Mouse (Mus musculus) heart, postnatal 36 days (tissue): ENCODE data around the gene Gapdh. TPM values are rescaled to one million over a fixed set of nuclear protein-coding genes. Genes with fewer than 3 reads are reported as not detected.

Source experiments
- DNase-seq, 2 experiments: peaks; one replicate each; pipeline ENCODE4 v3.0.0; 2021 to 2022
- intact Hi-C: fragments of 180-260 bp; cut with DNase I; formaldehyde crosslinking; loops from one replicate; pipeline ENCODE4 v1.15.1; 2025
- total RNA-seq, 2 experiments: library from RNA; stranded (reverse); gene quantifications; 2 replicates each; pipeline ENCODE4 v1.2.3; 2021

The Gapdh gene
- 1,000 to 10,000 TPM; 4,473 to 4,723 TPM for total RNA-seq

- peak; percentile 87 to 89 for DNase-seq
- intact Hi-C loops, result no loop called here
Observed at GRCm38 (mm10) chr6:125166051-125166751, at the start of gene Gapdh. Gene Gapdh, minus strand, starts transcription at chr6:125166467.

DNA sequence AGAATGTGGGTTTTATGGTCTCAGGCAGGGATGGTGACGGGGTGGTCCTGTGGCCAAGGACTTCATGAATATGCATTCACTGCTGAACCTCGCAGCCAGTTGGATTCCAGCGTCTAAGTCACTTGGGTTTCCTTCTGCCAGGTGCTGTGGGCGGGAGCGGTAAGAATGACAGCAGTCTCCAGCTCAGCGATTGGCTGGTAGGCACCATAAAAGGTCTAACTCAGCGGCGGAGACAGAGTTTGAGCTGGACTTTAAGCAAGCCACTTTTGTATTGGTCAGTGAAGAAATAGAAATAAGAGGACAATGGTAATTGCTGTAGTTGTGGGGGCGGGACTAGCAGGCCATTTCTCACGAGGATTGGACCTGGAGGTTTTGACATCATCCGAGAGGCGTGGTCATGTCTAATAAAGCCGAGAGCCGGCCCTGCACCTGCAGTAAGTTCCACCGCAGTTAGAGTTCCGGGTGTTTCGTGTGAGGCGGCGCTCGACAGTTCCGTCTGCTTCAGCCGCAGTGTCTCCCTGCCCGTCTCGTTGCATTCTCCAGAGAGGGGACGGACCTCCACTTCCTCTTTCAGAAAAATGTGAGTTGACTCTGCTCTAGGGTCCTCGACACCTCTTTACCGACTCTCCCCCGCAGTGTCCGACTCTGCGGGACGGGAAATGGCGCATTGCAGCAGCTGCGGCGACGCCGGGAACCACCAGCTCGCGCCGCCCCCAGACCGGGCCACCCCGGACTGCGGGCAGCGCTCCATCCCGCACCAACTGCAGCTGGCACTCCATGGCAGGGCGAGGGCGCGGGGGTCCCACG, 49.1 kb upstream of the Gapdh start, which contains the start of gene Vamp1:
Vamp1 (plus strand) TSS at position 404 of the 807 bp plus-strand sequence.
- peak; percentile 91 to 93 for DNase-seq
- intact Hi-C loops, result loop anchor here (5.0 kb wide), 1 partner anchor 152 kb away; no protein-coding TSS in a partner anchor

DNA sequence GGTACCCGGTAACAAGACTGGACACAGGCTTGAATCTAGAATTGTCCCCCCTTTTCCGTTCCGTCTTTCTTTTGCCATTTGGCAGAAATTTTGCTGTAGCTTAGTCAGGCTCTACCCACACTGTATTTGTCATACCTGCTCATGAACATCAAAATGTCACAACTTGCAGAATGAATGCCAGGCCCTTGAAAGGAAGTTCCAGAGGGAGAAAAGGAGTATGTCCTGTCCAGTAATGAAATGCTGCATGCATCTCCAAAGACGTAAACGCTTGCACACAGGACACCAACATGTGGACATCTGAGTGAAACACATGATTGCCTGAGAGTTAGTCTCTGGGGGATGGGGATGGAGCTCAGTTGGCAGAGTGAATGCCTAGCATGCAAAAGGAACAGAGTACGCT, 47.4 kb upstream of the Gapdh start:
- no peak for DNase-seq
- intact Hi-C loops, result no loop called here

DNA sequence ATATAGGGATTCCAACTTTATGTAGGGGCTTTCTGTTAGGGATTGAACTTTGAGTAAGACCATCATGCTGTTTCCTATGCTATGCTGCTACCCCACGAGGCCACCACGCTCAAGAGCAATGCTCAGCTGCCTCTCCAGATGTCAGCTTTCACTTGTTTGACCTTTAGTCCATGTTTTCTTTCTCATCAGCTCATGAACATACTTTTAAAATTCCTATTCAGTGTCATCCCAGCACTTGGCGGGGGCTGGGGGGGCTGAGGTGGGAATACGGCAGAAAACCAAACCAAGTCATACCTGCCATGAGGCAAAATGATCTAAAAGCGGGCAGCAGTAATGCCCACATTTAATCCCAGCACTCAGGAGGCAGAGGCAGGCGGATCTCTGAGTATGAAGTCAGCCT, 46.9 kb upstream of the Gapdh start:
- intact Hi-C loops, result no loop called here
- DNase-seq, result no peak

DNA sequence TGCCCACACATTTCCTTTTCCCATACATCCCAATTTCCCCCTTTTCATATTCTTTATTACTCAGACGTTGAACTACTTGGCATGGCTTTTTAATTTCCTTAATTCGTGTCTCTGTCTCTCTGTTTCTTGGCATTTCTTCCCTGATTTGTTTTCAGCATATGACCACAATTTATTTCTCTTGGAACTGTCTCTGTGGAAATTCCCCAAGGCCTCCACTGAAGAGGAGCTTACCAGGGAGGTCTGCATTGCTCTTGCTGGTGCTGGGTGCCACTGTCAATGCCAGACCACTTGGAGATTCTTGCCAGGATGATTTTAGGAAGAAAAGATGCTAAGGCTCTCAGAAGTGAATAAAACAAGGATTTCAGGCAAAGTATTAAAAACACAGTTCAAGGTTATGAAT, 46.4 kb upstream of the Gapdh start:
- DNase-seq, result no peak
- intact Hi-C loops, result no loop called here

GRCm38 (mm10) chr6:125210436-125210835, 44.2 kb upstream of the Gapdh start:
- intact Hi-C loops, result no loop called here

GRCm38 (mm10) chr6:125197166-125197565, 30.9 kb upstream of the Gapdh start:
- intact Hi-C loops, result no loop called here
- no peak for DNase-seq

More at GRCm38 (mm10) chr6:125210436-125210835, 44.2 kb upstream of the Gapdh start:
- DNase-seq, result no peak

DNA sequence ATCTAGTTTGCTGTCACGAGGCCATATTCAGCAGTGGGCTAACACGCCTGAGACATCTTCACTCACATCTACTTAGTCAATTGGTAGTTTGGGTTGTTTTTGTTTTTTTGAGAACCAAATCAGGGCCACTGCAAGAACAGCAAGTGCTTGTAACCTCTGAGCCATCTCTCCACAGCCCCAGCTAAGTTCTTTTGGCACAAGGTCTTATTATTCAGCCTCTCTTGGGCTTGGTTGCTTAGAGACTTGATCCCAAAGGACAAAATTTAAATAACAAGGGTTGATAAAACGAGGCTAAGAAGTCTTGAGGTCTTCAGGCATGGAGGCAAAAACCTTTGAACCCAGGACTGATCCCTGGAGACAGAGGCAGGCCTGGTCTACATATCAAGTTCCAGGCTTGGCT, 30.0 kb upstream of the Gapdh start:
- intact Hi-C loops, result no loop called here
- no peak for DNase-seq

- intact Hi-C loops, result no loop called here
- DNase-seq, result no peak
Observed at GRCm38 (mm10) chr6:125195541-125196075, 29.3 kb upstream of the Gapdh start.

- no peak for DNase-seq
- intact Hi-C loops, result loop anchor here (2.0 kb wide), 1 partner anchor 25 kb away; no protein-coding TSS in a partner anchor
Observed at GRCm38 (mm10) chr6:125193390-125193789, 27.1 kb upstream of the Gapdh start.

GRCm38 (mm10) chr6:125192841-125193240, 26.6 kb upstream of the Gapdh start:
- no peak for DNase-seq
- intact Hi-C loops, result loop anchor here (2.0 kb wide), 1 partner anchor 26 kb away; no protein-coding TSS in a partner anchor

GRCm38 (mm10) chr6:125192016-125192714, 25.9 kb upstream of the Gapdh start:
- intact Hi-C loops, result loop anchor here (2.0 kb wide), 1 partner anchor 27 kb away; no protein-coding TSS in a partner anchor

DNA sequence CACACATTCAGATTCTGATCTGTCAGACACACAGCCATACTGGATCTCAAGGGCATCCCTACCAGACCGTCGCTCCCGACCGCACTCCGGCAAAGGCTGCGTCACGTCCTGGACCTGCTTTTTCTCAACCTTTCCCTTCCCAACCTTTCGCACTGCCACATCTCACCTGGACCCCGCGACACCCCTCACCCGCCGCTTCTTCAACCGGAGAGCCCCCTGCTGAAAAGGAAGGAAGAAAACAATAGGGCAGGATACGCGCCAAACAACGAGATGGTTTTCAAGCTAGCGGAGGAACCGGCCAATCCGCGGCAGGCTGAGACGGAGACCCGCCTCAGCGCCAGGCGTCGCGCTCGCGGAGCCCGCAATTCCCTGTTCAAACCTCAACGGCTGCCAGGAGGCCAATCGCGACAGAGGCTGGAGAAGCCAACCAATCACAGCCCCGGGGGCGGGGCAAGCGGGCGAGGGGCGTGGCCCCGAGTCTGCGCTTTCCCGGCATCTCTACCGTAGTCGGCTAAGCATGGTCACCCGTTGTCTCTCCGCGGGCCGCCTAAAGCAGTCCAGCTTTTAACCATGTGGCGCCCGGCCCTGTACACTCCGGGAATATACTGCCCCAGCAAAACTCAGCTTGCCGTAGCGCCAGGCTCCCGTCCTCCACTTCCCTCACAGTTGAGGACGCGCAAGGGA, 25.2 kb upstream of the Gapdh start, which contains the start of the genes Ncapd2 and Mrpl51:
Ncapd2 (minus strand) TSS at position 370 of the 684 bp plus-strand sequence.
Mrpl51 (plus strand) TSS at position 470 of the 684 bp plus-strand sequence.
- intact Hi-C loops, result loop anchor here (2.0 kb wide), 2 partner anchors 23 to 27 kb away; no protein-coding TSS in a partner anchor

More at GRCm38 (mm10) chr6:125192016-125192714, 25.9 kb upstream of the Gapdh start:
- peak; percentile 88 to 90 for DNase-seq

DNA sequence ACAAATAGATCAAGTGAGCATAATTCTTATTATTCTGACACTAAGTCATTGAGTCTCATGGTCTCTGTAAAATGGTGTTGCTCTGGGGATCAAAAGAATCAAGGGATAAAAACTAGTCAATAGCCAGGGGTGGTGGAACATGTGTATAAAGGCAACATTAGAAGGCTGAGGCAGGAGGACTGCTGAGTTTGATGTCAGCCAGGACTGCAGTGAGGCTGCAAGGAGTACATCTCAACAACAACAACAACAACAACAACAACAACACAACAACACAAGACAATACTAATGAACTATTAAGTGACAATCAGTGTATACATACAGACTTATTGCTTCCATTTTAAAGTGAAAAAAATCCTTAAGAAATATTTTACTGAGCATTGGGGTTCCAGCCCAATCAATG, 24.5 kb upstream of the Gapdh start:
- intact Hi-C loops, result loop anchor here (2.0 kb wide), 1 partner anchor 22 kb away; no protein-coding TSS in a partner anchor
- DNase-seq, result no peak

More for the DNA sequence above, 25.2 kb upstream of the Gapdh start, which contains the start of the genes Ncapd2 and Mrpl51:
- DNase-seq, result peak; percentile 95 to 97

- DNase-seq, result no peak
- intact Hi-C loops, result no loop called here
Observed at GRCm38 (mm10) chr6:125186203-125186602, 19.9 kb upstream of the Gapdh start.

DNA sequence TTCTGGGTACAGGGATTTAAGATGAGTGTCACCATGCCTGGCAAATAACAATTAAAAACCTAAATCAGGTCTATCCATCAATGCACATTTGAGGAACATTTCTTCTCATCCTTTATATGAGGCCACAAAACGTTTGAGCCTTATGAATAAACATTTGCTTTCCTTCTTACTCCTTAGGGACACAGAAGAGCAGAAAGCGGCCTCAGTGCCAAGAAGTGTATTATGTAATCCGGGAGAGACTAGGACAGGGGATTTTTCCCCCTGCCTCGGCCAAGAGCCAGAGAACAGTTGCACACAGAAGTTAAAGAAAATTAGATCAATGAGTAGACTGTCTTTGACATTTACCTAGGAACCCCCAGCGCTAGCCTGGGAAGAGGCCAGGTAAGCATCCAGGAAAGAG, 15.9 kb upstream of the Gapdh start:
- intact Hi-C loops, result no loop called here

DNA sequence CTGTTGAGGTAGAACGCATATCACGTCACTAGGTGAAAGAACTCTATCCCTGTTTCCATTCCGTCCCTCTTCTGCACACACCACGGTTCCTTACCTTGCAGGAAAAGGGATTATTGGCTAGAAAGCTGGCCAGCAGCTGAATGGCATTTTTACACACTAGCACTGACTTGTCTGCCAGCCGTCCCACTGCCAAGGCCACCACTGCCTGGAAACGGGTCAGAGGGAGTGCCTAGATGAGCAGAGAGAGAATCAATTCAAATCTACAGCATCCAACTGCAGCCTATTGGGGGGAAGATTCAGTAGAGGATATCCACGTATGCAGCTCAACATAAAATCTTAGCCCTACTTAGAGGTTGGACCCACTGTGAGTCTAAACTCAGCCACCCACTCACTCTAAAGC, 13.3 kb upstream of the Gapdh start:
- no peak for DNase-seq
- intact Hi-C loops, result no loop called here

More for the DNA sequence above, 15.9 kb upstream of the Gapdh start:
- DNase-seq, result peak in 1 of 2 experiments; percentile 38

DNA sequence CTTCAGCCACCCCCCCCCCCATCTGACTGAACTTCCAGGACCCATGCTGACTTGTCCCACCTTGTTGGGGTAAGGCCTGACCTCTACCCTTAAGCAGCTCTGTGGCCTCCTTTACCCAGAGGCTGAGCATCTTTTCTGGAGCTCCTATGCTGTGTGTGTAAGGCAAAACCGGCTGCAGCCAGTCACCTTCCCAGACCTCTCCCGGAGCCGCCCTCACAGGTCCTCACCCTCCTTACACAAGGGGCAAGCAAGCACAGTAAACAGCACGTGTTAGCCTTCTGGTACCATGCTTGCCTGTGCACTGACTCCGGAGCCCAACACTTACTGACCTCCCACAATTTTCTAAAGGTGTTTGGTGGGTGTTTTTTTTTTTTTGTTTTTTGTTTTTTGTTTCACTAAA, 9.2 kb upstream of the Gapdh start:
- intact Hi-C loops, result no loop called here
- no peak for DNase-seq

DNA sequence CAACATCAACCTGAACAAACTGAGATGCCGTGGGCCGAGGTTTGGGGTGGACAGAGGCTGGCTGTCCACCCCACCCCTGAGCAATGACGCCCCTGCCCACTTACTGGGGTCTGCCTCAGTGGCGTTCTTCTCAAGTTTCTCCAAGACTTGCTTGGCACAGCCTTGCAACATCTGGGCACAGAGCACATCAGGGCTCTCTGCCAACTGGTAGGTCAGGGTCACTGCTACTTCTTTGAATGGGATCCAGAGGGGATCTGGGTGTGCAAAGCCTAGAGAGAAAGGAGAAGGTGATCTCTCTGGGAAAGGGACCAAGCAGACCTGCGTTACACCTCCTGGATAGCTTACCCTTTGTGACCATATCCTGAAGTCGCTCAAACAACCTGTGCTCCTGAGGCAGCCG, 7.0 kb upstream of the Gapdh start:
- DNase-seq, result no peak
- intact Hi-C loops, result no loop called here
